Mouse (Mus musculus): Measurements from ENCODE around the gene Rab30.

DNA sequence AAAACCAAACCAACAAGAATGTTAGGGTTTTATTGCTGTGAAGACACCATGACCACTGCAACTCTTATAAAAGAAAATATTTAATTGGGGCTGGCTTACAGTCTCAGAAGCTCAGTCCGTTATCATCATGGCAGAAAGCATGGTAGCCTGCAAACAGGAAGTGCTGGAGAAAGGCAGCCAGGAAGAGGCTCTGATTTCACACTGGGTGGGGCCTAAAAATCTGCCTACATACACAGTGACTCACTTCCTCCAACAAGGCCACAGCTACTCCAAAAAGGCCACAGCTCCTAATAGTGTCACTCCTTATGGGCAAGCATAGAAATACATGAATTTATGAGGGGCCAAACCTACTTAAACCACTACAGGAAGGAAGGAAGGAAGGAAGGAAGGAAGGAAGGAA lies 26.3 kb upstream of the Rab30 start:
- TF ChIP-seq CTCF (IDR thresholded peaks at IDR 0.05; ENCODE audit: low read depth) = no peak
- TF ChIP-seq EP300 (IDR thresholded peaks at IDR 0.05; ENCODE audit: low read depth) = no peak

All from liver, embryonic 14.5 days (tissue).